Mouse (Mus musculus): ENCODE data around the gene Efemp2.

DNA sequence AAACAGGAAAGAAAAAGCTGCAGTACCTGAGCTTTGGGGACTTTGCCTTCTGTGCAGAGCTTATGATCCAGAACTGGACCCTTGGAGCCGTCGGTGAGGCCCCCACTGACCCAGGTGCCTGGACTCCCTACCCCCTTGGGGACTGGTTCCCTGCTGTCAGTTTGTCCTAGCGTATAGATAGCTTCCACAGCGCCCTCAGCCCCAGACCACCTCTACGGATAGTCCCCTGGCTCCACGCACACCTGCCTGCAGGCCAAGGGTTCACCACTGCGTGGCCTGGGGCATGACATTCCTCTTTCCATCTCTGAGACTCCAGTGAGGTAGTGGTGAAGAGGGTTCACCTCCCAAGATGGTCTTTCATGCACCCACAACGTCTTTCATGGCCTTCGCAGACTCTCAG, 10.5 kb upstream of the Efemp2 start:
- TF ChIP-seq MAX (IDR thresholded peaks at IDR 0.05; ENCODE audit: low read length) (no peak), ZKSCAN1 (IDR thresholded peaks at IDR 0.05; ENCODE audit: low read depth, low read length) (no peak), CTCF (IDR thresholded peaks at IDR 0.05 in 2 of 3, conservative IDR thresholded peaks at IDR 0.05 in 1 of 3; ENCODE audit: control insufficient read depth in 1 of 3, insufficient read depth in 1 of 3, low read depth in 2 of 3, low read length in 3 of 3, poor library complexity in 1 of 3, severe bottlenecking in 1 of 3) (no peak), ELF1 (IDR thresholded peaks at IDR 0.05; ENCODE audit: low read depth, low read length) (no peak), POLR2AphosphoS5 (IDR thresholded peaks at IDR 0.05; ENCODE audit: borderline replicate concordance, low read depth, low read length) (no peak), TCF12 (IDR thresholded peaks at IDR 0.05; ENCODE audit: low read depth, low read length) (no peak), SMC3 (IDR thresholded peaks at IDR 0.05; ENCODE audit: low read depth, low read length) (no peak), NELFE (IDR thresholded peaks at IDR 0.05; ENCODE audit: low read depth, low read length) (no peak)
